Mouse (Mus musculus) spleen, adult 2 months (tissue): ENCODE data around the gene Hoxa3. TPM values are rescaled to one million over a fixed set of nuclear protein-coding genes. Genes with fewer than 3 reads are reported as not detected.
A peak's percentile ranks its signal among the peaks of the same experiment; 100 is the strongest.

ENCODE experiments used
- DNase-seq, 2 experiments: peaks; one replicate each; pipeline versions ENCODE4 v3.0.0 to v3.0.0-alpha.2; 2012 to 2021; ENCODE audit warnings: low spot score in 2 of 2, low read depth in 1 of 2
- H3K27ac ChIP-seq: fragments of 200-500 bp; 2 replicates; pipeline ENCODE4 v1.5.1; 2012; ENCODE audit warnings: low read length, inconsistent platforms; ENCODE audit not compliant: insufficient read depth
- H3K27me3 ChIP-seq: fragments of 200-500 bp; 2 replicates; pipeline ENCODE4 v1.6.1; 2012; ENCODE audit warnings: mild to moderate bottlenecking, moderate library complexity, low read length, inconsistent platforms; ENCODE audit not compliant: control insufficient read depth, insufficient read depth
- H3K36me3 ChIP-seq: fragments of 200-500 bp; 2 replicates; pipeline ENCODE4 v1.6.1; 2012; ENCODE audit warnings: mild to moderate bottlenecking, low read length, inconsistent platforms; ENCODE audit not compliant: control insufficient read depth, insufficient read depth
- H3K4me1 ChIP-seq: fragments of 200-500 bp; 2 replicates; pipeline ENCODE4 v1.6.1; 2011; ENCODE audit warnings: inconsistent platforms; ENCODE audit not compliant: control insufficient read depth, insufficient read depth, insufficient read length
- H3K4me3 ChIP-seq: fragments of 200-500 bp; 2 replicates; pipeline ENCODE4 v1.5.1; 2011; ENCODE audit warnings: mild to moderate bottlenecking, inconsistent platforms; ENCODE audit not compliant: insufficient read depth, insufficient read length; ENCODE audit errors: extremely low read depth
- CTCF ChIP-seq: fragments of 200-500 bp; IDR thresholded peaks from 2 replicates; pipeline ENCODE4 v1.5.1; 2011; ENCODE audit warnings: mild to moderate bottlenecking, inconsistent platforms; ENCODE audit not compliant: insufficient read depth, insufficient read length, insufficient replicate concordance; ENCODE audit errors: extremely low read depth
- POLR2A ChIP-seq: fragments of 200-500 bp; IDR thresholded peaks from 2 replicates; pipeline ENCODE4 v1.6.1; 2011; ENCODE audit warnings: low read depth, low read length, inconsistent platforms
- WGBS: fragments of 180-500 bp; shearing (Covaris S2); methylation state at CpG from one replicate; pipeline ENCODE4 v1.1.7; 2018; 5-methylcytosine and 5-hydroxymethylcytosine counted together
- polyA plus RNA-seq: library from polyadenylated mRNA; depleted of rRNA; stranded (reverse); fragments of >200 nt; gene quantifications from 2 replicates; pipeline ENCODE4 v1.2.3, GENCODE M21; 2012

The Hoxa3 gene
- polyA plus RNA-seq, 1 experiment: 1.4 TPM

DNA sequence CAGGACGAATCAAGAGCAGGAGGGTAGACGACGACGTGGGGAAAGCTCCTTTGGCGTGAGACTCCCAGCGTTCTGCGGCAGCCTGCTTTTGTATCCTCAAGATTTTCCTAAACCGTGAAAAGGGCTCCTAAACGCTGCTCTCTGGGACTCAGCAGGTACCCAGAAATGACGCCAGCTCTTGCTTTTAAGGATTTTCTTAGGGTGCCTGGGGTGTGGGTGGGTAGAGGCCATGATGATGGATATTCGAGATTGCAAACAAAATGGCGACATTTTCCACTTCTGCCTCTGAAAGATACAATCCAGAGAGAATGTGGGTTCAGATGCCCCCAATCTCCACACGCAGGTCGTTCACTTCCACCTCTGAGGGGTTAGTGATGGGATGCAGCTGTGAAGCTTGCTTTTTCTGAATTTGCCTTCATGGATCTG is 45.4 kb downstream of the Hoxa3 start:
- no peak overlapping the region for H3K4me3 ChIP-seq
- H3K27me3 ChIP-seq: peaks cover 9% of the 10 kb centered on the region
- no peak for DNase-seq
- no peaks in the 10 kb centered on the region for H3K4me1 ChIP-seq
- H3K27ac ChIP-seq: 0 out of 2 replicates have a peak overlapping the region, but pooled peaks have one; percentile 18
- no peaks in the 10 kb centered on the region for H3K36me3 ChIP-seq
- 84% methylated on average over 14 of the region's 14 CpGs for WGBS
- TF ChIP-seq POLR2A (no peak), CTCF (no peak)

DNA sequence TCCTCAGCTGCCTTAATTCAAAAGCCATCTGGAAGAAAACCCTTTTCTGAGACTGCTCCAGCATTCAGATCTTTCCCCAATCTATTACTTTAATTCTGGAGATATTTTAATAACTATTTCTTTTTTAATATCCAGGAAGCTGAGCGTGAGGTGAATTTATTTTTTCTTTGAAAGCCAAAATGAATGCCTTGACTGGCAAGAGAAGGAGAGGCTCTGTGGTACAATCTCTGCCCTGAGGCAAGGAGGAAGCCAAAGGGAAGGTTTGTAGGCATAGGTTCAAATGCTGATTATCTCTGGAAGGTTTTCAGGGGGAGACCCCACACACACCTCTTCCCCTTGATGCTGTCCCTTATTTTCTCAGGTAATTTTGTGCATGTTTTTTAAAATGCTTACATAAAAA is 46.0 kb downstream of the Hoxa3 start:
- Histone ChIP-seq H3K4me3 (no peak overlapping the region), H3K4me1 (no peaks in the 10 kb centered on the region), H3K27me3 (peaks cover 9% of the 10 kb centered on the region), H3K36me3 (no peaks in the 10 kb centered on the region), H3K27ac (0 out of 2 replicates have a peak overlapping the region, but pooled peaks have one; percentile 47)
- TF ChIP-seq POLR2A (no peak), CTCF (no peak)
- no peak for DNase-seq
- WGBS: 87% methylated on average over 1 of the region's 1 CpGs

GRCm38 (mm10) chr6:52166431-52167077 is 46.6 kb downstream of the Hoxa3 start:
- Histone ChIP-seq H3K27ac (peak overlapping the region; percentile 47; the same call in 1 of the 2 replicates), H3K27me3 (peaks cover 9% of the 10 kb centered on the region), H3K36me3 (no peaks in the 10 kb centered on the region), H3K4me1 (no peaks in the 10 kb centered on the region), H3K4me3 (no peak overlapping the region)
- no peak for DNase-seq
- TF ChIP-seq POLR2A (no peak), CTCF (no peak)
- WGBS: 74% methylated on average over 4 of the region's 4 CpGs

- Histone ChIP-seq H3K4me3 (no peak overlapping the region), H3K4me1 (no peaks in the 10 kb centered on the region), H3K27me3 (peaks cover 11% of the 10 kb centered on the region), H3K27ac (no peak overlapping the region), H3K36me3 (no peaks in the 10 kb centered on the region)
- no peak for DNase-seq
- 80% methylated on average over 28 of the region's 28 CpGs for WGBS
- TF ChIP-seq POLR2A: no peak
- no peak for TF ChIP-seq CTCF
Measured at GRCm38 (mm10) chr6:52165441-52166370, 47.4 kb downstream of the Hoxa3 start.

DNA sequence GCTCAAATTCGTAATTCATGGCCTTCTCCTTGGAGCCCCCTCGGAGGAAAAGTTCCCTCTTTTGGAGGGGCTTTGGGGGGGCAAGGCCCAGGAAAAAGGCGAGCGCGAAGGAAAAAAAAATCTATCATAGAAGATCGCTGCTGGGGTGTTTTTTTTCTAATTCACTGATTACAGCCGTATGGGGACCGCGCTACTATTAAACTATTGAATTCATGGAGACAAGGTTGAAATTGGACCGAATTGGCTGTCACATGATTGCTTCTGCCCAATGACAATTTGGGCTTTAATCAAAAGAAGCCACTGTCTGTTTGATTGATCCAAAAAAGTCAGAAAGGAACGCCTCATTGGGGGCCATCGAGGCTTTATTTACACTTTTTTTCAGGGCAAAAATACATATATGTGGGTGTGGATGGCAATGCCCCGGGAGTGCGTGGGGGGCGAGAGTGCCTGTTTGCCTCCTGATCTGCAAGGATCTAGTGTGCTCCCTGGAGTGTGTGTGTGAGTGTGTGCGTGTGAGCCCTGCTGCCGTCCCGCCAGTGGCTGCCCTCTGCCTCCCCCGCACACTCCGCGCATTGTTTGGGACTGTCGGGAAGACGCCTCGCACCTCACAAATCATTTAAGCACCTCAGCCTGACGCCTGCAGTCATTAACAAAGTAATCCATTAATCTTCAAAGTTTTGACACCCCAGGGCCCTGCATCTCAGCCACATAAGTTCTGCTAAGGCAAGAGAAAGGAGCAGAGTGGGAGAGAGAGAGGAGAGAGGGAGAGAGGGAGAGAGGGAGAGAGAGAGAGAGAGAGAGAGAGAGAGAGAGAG is 48.3 kb downstream of the Hoxa3 start, which contains the start of gene Hoxa2:
Hoxa2 (minus strand) TSS at position 206 of the 815 bp plus-strand sequence.
- Histone ChIP-seq H3K27ac (peak within 1 kb of the TSS; percentile 28; the same call in 1 of the 2 replicates), H3K27me3 (peaks cover 16% of the 10 kb centered on the region), H3K4me1 (no peaks in the 10 kb centered on the region), H3K36me3 (no peaks in the 10 kb centered on the region), H3K4me3 (peak within 1 kb of the TSS; percentile 17; the same call in 1 of the 2 replicates)
- TF ChIP-seq CTCF (no peak), POLR2A (no peak)
- WGBS: 34% methylated on average over 25 of the region's 25 CpGs
- DNase-seq: no peak

GRCm38 (mm10) chr6:52164051-52164625 is 49.0 kb downstream of the Hoxa3 start:
- 17% methylated on average over 39 of the region's 39 CpGs for WGBS
- H3K27ac ChIP-seq: no peak overlapping the region; the same call in 1 of the 2 replicates

More at GRCm38 (mm10) chr6:52164051-52164625, 49.0 kb downstream of the Hoxa3 start:
- no peaks in the 10 kb centered on the region for H3K36me3 ChIP-seq
- peak overlapping the region; percentile 17; the same call in 1 of the 2 replicates for H3K4me3 ChIP-seq
- no peak for TF ChIP-seq POLR2A
- TF ChIP-seq CTCF: no peak
- H3K27me3 ChIP-seq: peaks cover 16% of the 10 kb centered on the region
- DNase-seq: no peak
- H3K4me1 ChIP-seq: no peaks in the 10 kb centered on the region
